Mouse (Mus musculus): ENCODE measurements around the gene Mbd3.

DNA sequence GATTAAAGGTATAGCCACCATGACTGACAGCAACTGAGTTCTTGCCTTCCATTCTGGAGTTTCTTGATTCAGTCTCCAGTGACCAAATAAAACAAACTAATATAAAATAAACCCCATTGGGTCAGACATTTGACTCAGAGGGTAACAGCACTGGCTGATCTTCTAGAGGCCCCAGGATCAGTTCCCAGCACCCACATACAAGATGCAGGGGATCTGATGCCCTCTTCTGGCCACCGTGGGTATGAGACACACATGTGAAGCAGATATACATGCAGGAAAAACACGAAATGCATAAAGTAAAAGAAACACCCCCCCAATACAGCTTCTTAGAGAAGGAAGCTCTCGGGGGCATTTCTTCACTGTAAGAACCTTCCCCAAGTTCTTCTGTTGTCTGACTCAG, 25.7 kb upstream of the Mbd3 start:
- TF ChIP-seq CTCF (IDR thresholded peaks at IDR 0.05; ENCODE audit: low read depth) (peak; percentile 37), EP300 (IDR thresholded peaks at IDR 0.05; ENCODE audit: low read depth) (no peak)
